Mouse (Mus musculus): ENCODE measurements at regions not wholly inside any gene's neighbourhood (a gene's known extent, or its start where the extent isn't known, plus 50 kb on each side); places are given as distances from the start of the nearest gene placed in this dataset.

- Histone ChIP-seq H3K4me1 (replicated peaks; ENCODE audit: low read depth, low read length) (0 out of 2 replicates have a peak, but pooled peaks cover 4% of the 10 kb centered on the region), H3K27me3 (ENCODE audit: insufficient read depth, low read length) (no peaks in the 10 kb centered on the region), H3K9me3 (ENCODE audit: low read length) (no peaks in the 10 kb centered on the region), H3K36me3 (ENCODE audit: insufficient read depth, low read length) (no peaks in the 10 kb centered on the region), H3K4me3 (replicated peaks; ENCODE audit: low read length) (no peak overlapping the region)
- no peak for TF ChIP-seq NANOG (IDR thresholded peaks at IDR 0.05; ENCODE audit: borderline replicate concordance, low read length)
- TF ChIP-seq POU5F1 (IDR thresholded peaks at IDR 0.05; ENCODE audit: borderline replicate concordance, low read length), result no peak
- no peak for TF ChIP-seq CTCF (conservative IDR thresholded peaks at IDR 0.05; ENCODE audit: low read length)
Measured at GRCm38 (mm10) chr15:24969391-24969812, 444.2 kb downstream of the Basp1 start.

- no peaks in the 10 kb centered on the region for H3K36me3 ChIP-seq (ENCODE audit: insufficient read depth, low read length)
- TF ChIP-seq POU5F1 (IDR thresholded peaks at IDR 0.05; ENCODE audit: borderline replicate concordance, low read length) (no peak), CTCF (conservative IDR thresholded peaks at IDR 0.05; ENCODE audit: low read length) (no peak), NANOG (IDR thresholded peaks at IDR 0.05; ENCODE audit: borderline replicate concordance, low read length) (no peak)
- no peaks in the 10 kb centered on the region for H3K9me3 ChIP-seq (ENCODE audit: low read length)
- H3K4me3 ChIP-seq (replicated peaks; ENCODE audit: low read length), result no peak overlapping the region
- 0 out of 2 replicates have a peak, but pooled peaks cover 4% of the 10 kb centered on the region for H3K4me1 ChIP-seq (replicated peaks; ENCODE audit: low read depth, low read length)
- no peaks in the 10 kb centered on the region for H3K27me3 ChIP-seq (ENCODE audit: insufficient read depth, low read length)
Measured at GRCm38 (mm10) chr15:24968636-24969317, 444.8 kb downstream of the Basp1 start.

GRCm38 (mm10) chr15:24929742-24930141, 483.8 kb downstream of the Basp1 start:
- no peak overlapping the region for H3K4me3 ChIP-seq (replicated peaks; ENCODE audit: low read length)
- H3K4me1 ChIP-seq (replicated peaks; ENCODE audit: low read depth, low read length), result no peaks in the 10 kb centered on the region
- H3K9me3 ChIP-seq (ENCODE audit: low read length), result no peaks in the 10 kb centered on the region
- no peaks in the 10 kb centered on the region for H3K27me3 ChIP-seq (ENCODE audit: insufficient read depth, low read length)
- H3K36me3 ChIP-seq (ENCODE audit: insufficient read depth, low read length), result no peaks in the 10 kb centered on the region
- TF ChIP-seq CTCF (conservative IDR thresholded peaks at IDR 0.05; ENCODE audit: low read length) (no peak), POU5F1 (IDR thresholded peaks at IDR 0.05; ENCODE audit: borderline replicate concordance, low read length) (no peak), NANOG (IDR thresholded peaks at IDR 0.05; ENCODE audit: borderline replicate concordance, low read length) (no peak)

GRCm38 (mm10) chr15:24911866-24912265, 501.7 kb downstream of the Basp1 start:
- no peak for TF ChIP-seq POU5F1 (IDR thresholded peaks at IDR 0.05; ENCODE audit: borderline replicate concordance, low read length)
- no peak for TF ChIP-seq CTCF (conservative IDR thresholded peaks at IDR 0.05; ENCODE audit: low read length)
- TF ChIP-seq NANOG (IDR thresholded peaks at IDR 0.05; ENCODE audit: borderline replicate concordance, low read length), result no peak
- no peaks in the 10 kb centered on the region for H3K36me3 ChIP-seq (ENCODE audit: insufficient read depth, low read length)

GRCm38 (mm10) chr15:24911466-24911865, 502.1 kb downstream of the Basp1 start:
- H3K36me3 ChIP-seq (ENCODE audit: insufficient read depth, low read length), result no peaks in the 10 kb centered on the region
- H3K4me1 ChIP-seq (replicated peaks; ENCODE audit: low read depth, low read length), result no peaks in the 10 kb centered on the region
- H3K27me3 ChIP-seq (ENCODE audit: insufficient read depth, low read length), result no peaks in the 10 kb centered on the region
- H3K9me3 ChIP-seq (ENCODE audit: low read length), result no peaks in the 10 kb centered on the region
- H3K4me3 ChIP-seq (replicated peaks; ENCODE audit: low read length), result no peak overlapping the region
- TF ChIP-seq NANOG (IDR thresholded peaks at IDR 0.05; ENCODE audit: borderline replicate concordance, low read length) (no peak), POU5F1 (IDR thresholded peaks at IDR 0.05; ENCODE audit: borderline replicate concordance, low read length) (no peak), CTCF (conservative IDR thresholded peaks at IDR 0.05; ENCODE audit: low read length) (no peak)

More at GRCm38 (mm10) chr15:24911866-24912265, 501.7 kb downstream of the Basp1 start:
- Histone ChIP-seq H3K27me3 (ENCODE audit: insufficient read depth, low read length) (no peaks in the 10 kb centered on the region), H3K4me1 (replicated peaks; ENCODE audit: low read depth, low read length) (no peaks in the 10 kb centered on the region), H3K9me3 (ENCODE audit: low read length) (no peaks in the 10 kb centered on the region), H3K4me3 (replicated peaks; ENCODE audit: low read length) (no peak overlapping the region)

GRCm38 (mm10) chr15:24906957-24907356, 506.6 kb downstream of the Basp1 start:
- Histone ChIP-seq H3K4me1 (replicated peaks; ENCODE audit: low read depth, low read length) (no peaks in the 10 kb centered on the region), H3K27me3 (ENCODE audit: insufficient read depth, low read length) (no peaks in the 10 kb centered on the region), H3K4me3 (replicated peaks; ENCODE audit: low read length) (no peak overlapping the region), H3K9me3 (ENCODE audit: low read length) (no peaks in the 10 kb centered on the region), H3K36me3 (ENCODE audit: insufficient read depth, low read length) (no peaks in the 10 kb centered on the region)
- TF ChIP-seq CTCF (conservative IDR thresholded peaks at IDR 0.05; ENCODE audit: low read length) (no peak), NANOG (IDR thresholded peaks at IDR 0.05; ENCODE audit: borderline replicate concordance, low read length) (no peak), POU5F1 (IDR thresholded peaks at IDR 0.05; ENCODE audit: borderline replicate concordance, low read length) (no peak)

- Histone ChIP-seq H3K4me3 (replicated peaks; ENCODE audit: low read length) (no peak overlapping the region), H3K27me3 (ENCODE audit: insufficient read depth, low read length) (no peaks in the 10 kb centered on the region), H3K9me3 (ENCODE audit: low read length) (no peaks in the 10 kb centered on the region), H3K4me1 (replicated peaks; ENCODE audit: low read depth, low read length) (no peaks in the 10 kb centered on the region), H3K36me3 (ENCODE audit: insufficient read depth, low read length) (no peaks in the 10 kb centered on the region)
- TF ChIP-seq POU5F1 (IDR thresholded peaks at IDR 0.05; ENCODE audit: borderline replicate concordance, low read length) (no peak), NANOG (IDR thresholded peaks at IDR 0.05; ENCODE audit: borderline replicate concordance, low read length) (no peak), CTCF (conservative IDR thresholded peaks at IDR 0.05; ENCODE audit: low read length) (no peak)
Measured at GRCm38 (mm10) chr15:24878846-24879245, 534.7 kb downstream of the Basp1 start.

GRCm38 (mm10) chr15:24877711-24878598, 535.6 kb downstream of the Basp1 start:
- Histone ChIP-seq H3K4me1 (replicated peaks; ENCODE audit: low read depth, low read length) (no peaks in the 10 kb centered on the region), H3K4me3 (replicated peaks; ENCODE audit: low read length) (no peak overlapping the region), H3K9me3 (ENCODE audit: low read length) (no peaks in the 10 kb centered on the region), H3K27me3 (ENCODE audit: insufficient read depth, low read length) (no peaks in the 10 kb centered on the region), H3K36me3 (ENCODE audit: insufficient read depth, low read length) (no peaks in the 10 kb centered on the region)
- TF ChIP-seq CTCF (conservative IDR thresholded peaks at IDR 0.05; ENCODE audit: low read length) (no peak), POU5F1 (IDR thresholded peaks at IDR 0.05; ENCODE audit: borderline replicate concordance, low read length) (no peak), NANOG (IDR thresholded peaks at IDR 0.05; ENCODE audit: borderline replicate concordance, low read length) (no peak)
